Mouse (Mus musculus): Measurements from ENCODE around the gene Smco3. TPM values are rescaled to one million over a fixed set of nuclear protein-coding genes. Genes with fewer than 3 reads are reported as not detected.
"Not testable (repeated sequence)": the region's sequence is repeated elsewhere in the genome, so short reads cannot be mapped to it uniquely, and the experiment has no call there.

Gene Smco3
- total RNA-seq, 2 experiments from 2014 or later: 7.1 to 10.1 TPM

DNA sequence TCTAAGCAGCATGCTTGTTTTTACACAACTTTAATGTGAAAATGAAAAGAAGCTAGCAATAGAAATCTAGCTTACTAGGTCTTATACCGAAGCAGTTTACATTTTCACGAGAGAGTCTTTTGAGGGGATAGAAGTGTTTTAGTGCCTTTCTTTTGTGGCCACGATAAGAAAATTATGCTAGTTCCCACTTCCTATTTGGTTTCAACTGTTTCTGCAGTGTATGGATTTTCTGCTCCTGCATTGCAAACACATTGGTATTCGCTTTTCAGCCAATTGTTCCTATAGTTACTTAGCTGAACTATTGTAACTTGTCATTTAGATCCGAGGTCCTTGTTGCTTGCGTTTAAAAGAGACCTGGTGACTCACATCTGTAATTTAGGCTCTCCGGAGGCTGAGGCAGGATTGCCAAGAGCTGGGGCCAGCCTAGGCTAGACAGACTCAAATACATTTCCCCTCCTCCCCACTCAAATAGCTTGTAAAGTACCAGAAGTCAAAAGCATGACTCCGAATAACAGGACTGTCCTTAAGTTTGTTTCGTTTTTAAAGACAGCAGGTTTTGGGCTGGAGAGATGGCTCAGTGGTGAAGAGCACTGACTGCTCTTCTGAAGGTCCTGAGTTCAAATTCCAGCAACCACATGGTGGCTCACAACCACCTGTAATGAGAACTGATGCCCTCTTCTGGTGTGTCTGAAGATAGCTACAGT is 30.4 kb downstream of the Smco3 start:
- DNase-seq: no peak

DNA sequence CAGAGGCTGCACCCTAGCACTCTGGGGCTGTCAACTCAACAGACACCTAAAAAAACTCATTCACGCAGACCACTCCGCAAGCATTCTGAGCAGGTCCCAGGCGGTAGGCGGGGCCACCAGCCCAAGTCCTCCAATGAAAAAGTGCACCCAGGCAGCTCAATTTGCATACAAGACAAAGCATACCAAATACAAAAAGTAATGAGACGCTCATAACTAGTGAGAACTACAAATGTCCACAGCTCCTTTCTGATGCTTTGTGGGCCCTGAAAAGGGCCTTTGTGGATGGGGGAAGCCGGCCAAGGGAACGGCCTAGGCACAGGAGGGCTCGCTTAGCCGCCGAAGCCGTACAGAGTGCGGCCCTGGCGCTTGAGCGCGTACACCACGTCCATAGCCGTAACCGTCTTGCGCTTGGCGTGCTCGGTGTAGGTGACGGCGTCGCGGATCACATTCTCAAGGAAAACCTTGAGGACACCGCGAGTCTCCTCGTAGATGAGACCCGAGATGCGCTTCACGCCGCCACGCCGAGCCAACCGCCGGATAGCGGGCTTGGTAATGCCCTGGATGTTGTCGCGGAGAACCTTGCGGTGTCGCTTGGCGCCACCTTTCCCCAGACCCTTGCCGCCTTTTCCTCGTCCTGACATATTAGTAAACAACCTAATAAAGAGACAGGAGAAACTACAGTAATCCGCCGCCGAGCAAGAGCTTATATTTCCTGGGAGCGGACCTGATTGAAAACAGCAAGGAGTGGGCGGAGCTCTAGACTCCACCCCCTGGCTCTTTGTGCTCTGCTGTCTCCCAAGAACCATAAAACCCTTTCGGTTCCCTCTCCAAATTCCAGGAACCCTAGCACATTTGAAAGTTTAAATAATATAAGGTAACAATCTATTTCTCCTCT is 31.3 kb downstream of the Smco3 start, which contains the start of gene Hist4h4:
TSS of gene Hist4h4 (minus strand) at position 677 of the 895 bp plus-strand sequence.
- peak; percentile 94 to 97 for DNase-seq

DNA sequence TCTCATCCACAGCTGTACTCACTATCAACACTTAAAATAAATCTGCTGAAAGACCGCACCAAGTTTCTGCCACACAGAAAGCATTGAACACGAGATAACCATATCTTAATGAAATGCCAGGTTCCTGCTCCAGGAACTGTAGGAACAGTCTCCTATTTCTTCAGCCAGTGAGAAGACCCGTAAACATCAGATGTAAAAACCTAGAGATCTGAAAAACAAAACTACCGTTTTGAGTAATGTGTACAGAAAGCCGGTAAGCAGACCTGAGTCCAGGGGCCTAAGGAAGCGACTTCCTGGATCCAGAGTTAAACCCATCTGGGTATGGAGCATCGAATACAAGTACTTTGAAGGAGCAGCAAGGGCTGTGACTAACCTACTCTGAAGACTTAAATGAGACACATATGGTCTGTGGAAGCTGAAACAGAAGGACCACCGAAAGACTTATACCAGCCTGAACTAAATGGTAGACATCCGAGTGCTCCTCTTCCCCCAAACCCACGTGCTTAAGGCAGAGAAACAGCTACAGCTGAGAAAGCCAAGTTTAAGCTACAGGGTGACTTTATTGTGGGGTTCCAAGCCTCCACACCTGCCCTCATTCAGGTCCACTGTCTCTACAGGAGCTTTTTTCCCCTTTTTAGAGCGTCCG is 32.0 kb downstream of the Smco3 start:
- DNase-seq: no peak

DNA sequence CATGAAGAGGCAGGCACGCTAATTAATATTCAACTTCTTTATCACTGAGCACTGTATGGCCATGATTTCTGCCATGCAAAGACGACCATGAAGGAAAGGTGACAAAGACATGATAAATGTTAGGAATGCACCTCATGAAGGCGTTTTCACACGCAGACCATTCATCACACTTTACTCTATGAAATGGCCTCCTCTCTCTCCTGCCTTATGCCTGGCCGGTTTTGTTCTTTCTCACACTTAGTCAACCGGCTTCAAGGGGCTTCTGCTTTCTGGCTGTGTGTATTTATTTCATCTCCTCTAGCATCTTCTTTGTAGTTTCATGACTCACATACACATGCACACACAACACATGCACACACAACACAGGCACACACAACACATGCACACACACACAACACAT is 34.0 kb downstream of the Smco3 start:
- DNase-seq: no peak

DNA sequence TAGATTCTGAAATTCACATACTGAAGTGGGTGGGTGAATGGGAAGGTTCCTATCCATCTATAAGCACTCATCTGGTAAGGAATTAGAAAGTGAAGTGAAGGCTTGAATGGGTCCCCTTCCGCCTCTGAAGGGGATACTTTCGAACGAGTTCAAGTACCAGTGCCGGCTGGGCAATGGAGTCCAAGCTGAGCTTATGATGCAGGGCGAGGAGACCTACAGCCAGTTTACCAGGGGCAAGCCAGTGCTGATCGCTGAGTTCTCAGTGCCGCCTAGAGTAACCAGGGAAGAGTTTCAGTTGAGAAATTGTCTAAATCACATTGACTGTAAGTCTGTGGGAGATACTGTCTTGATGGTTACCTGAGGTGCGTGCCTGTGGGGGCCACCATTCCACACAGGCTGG is 34.5 kb downstream of the Smco3 start:
- no peak for DNase-seq

DNA sequence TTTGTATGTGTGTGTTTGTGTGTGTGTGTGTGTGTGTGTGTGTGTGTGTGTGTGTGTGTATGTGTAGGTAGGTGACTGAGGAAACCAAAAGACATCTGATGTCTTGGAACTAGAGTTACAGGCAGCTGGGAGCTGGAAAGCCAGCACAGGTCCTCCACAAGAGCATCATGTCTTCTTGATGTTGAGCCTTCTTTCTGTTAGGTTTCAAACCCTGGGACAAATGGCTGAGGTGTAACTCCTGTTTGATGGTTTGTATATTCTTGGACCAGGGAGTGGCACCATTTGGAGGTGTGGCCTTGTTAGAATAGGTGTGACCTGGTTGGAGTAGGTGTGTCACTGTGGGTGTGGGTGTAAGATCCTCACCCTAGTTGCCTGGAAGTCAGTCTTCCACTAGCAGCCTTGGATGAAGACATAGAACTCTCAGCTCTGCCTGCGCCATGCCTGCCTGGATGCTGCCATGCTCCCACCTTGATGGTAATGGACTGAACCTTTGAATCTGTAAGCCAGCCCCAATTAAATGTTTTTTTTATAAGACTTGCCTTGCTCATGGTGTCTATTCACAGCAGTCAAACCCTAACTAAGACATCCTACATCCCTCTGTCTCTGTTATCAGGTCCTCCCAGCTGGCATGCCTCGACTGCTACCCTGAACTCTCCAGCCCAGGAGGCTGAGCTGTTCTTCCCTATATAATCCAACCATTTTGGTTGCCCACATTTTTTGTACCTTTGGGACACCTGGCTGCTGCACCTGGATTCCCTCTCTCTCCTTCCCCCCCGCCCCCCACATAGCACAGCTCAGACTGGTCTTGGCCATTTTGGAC is 37.2 kb downstream of the Smco3 start:
- not testable (repeated sequence) for DNase-seq

DNA sequence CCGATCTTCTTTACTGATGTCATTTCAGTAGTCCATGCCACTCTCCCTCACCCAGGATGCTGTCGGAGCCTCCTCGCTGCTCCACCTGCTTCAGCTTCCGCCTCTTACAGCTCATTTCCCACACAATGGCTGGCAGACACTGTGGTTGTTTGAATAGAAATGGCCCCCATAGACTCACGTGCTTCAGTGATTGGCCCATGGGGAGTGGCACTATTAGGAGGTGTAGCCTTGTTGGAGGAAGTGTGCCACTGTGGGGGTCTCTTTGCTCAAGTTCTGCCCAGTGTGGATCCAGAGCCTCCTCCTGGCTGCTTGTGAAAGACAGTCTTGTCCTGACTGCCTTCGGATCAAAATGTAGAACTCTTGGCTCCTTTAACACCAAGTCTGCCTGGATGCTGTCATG is 39.4 kb downstream of the Smco3 start:
- DNase-seq: no peak

DNA sequence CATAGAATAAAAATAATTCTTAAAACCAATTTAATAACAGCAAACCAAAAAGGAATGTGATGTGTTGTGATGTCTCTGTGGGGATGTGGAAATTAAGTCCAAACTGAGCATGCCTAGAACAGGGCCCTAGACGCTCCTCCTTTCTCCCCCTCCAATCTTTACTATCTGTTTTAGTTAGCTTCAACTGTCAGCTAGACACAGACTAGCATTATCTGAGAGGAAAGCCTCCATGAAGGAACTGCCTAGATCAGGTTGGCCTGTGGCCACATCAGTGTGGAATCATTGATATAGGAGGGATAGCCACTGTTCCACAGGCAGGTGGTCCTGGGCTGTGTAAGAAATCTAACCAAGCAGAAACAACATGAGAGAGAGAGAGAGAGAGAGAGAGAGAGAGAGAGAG is 40.1 kb downstream of the Smco3 start:
- no peak for DNase-seq

DNA sequence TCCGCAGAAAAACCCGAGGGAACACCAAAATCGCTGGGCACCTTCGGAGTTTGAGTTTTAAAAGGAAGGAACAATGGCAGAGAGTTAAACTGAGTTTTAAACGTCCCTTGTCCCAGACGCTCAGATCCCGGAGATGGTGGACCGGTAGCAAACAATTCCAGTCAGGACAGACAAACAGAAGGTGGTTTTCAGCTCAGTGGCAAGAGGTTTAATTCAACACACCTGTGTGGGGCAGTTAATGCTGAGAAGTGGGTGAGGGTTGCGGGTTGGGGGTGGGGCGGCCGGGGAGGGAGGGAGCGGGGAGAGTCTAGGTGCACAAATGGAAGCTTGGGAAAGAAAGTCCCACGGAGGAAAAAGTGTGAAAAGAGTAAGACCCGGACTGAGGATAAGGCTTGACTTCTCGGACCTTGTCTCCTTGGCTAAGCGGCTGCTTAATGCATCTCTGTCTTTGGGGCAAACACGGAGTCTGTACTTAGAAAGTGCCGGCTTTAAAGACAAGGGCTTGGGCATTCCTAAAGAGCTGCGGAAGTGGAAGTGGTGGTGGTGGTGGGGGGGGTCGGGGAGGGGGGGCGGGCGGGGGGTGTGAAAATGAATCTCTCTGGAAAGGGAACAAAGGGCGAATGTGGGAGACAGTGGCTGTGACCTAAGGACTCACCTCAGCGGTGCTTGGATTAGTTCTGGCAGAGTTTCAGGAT is 41.3 kb downstream of the Smco3 start:
- no peak for DNase-seq

DNA sequence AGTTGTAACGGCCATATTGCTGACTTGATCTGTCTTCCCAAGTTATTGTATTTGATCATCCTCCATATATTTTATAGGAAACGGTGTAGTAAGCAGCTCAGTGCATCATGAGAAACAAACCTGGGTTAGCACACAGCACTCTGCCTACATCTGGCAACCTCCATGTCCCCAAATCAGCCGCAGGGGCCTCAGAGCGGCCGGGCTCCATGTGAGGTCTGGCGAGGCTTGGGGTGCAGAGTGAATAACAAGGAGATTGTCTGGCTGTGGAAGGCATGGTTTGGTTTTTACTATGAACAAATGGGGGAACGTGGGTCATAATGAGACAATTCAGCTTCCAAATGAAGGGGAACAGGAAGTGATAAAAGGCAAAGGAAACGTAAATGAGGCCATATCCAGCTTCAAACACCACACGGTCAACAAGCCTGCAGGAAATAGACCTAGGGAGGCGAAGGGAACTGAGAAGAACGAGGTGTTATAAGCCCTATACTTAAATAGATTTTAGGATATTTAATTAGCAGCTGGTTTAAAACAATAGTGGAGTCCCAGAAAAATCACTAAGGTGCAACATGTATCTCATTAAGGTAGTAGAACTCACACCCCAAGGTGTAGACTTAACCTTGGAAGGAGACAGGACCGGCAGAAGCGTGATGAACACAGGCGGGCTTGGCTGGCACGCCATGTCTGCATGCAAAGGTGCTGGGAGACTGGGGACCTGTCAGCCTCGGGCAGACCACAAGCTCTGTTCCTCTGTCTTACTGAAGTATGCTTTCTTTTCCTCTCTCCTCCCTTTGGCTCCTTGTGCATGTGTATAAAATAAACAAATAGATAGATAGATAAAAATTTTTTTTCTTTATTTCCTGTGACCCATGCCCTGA is 42.1 kb downstream of the Smco3 start:
- no peak for DNase-seq

DNA sequence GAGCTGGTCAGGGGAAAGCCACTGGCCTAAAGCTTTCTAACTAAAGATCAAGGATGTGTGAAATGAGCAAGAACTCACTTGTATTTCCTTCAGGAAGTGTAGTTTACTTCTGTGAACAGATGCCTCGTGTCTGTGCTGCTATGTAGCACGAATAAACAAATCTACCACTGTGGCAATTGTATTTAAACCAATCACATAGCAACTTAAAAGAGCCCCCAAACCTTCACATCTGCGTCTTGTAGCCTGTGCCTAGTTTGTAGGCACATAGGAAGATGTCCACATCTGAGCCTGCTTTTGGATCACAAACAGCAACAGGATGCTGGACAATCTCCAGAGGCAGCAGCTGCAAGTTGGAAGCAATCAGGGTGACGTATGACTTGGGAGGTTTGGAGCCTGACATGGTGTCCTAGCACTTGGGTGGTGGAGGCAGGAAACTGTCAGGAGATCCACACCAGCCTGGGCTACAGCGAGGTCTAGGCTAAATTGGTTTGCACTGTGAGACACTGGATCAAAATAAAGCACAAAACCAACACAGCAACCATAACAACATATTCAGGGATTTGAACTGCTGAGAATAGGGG is 45.8 kb downstream of the Smco3 start:
- no peak for DNase-seq

DNA sequence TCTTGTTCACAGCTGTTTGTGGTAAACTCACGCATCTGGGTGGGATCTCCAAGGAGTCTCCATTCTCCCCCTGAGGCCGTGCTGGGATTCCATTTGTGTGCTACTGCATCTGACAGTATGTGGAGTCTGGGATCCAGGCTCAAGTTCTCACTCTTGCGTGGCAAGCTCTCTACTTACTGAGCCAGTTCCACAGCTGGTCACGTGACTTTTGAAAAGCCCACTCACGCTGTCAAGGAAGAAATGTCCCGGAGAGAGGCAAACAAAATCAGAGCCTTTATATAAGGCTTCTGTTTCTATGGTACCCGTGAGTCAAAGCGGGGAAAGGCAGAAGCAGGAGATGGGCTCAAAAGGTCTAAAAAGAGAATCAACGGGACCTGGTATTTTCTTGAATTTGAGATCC is 52.5 kb downstream of the Smco3 start:
- DNase-seq: no peak

DNA sequence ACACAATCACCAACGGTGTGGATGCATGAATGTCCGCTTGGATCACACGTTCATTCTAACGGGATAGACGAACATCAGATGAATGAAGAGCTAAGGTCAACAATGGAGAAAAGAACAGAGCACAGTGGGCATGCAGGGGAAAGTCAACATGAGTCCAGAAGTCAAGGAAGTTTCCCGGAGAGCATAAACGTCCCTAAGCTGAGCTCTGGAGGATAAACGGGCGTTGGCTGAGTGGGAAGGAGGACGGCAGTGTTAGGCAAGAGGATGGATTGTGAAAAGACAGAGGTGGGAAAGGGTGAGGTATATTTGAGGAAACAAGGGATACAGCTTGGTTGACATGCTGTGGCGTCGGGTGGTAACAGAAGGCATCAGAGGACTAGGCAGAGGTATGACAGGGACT is 53.1 kb downstream of the Smco3 start:
- no peak for DNase-seq

DNA sequence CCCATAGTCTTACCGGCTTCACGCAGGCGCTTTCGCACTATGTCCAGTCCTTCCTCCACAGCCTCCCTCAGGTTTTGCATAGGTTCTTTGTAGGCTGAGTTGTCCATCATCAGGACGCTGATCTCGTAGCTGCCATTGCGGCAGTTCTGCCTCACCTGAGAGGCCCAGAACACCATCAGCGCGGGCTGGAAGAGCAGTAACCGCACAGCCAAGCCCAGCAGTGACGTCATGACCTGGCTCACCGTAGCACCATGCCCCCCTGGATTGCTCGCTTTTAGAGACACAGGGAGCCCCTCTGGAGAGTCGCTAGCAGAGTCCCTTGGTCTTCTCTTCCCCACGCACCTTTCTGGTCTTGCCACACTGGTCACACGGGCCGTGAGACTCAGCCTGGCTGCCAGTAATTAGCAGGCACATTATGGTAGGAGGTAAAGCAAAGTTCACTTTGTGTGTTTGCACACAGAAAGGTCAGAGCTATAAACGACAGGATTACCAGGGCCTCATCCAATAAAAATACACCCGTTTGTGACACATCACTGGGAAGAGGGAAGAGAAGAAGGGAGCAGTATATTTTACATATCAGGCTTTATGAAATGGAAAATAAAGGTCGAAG is 53.8 kb downstream of the Smco3 start, which contains the start of gene Gucy2c:
TSS of gene Gucy2c (minus strand) at position 389 of the 610 bp plus-strand sequence.
- DNase-seq: no peak

Small RNA genes within 50 kb of the gene (microRNA-seq; reads per million reads assigned to microRNA genes)
- 0 reads per million in 2 experiments for gene Gm44364

Other genes starting within 250 kb of the Smco3 start
- under 1 TPM; 0.17 to 0.25 TPM for gene Plbd1, start 173.5 kb downstream of the Smco3 start, total RNA-seq (2021)
- gene Gucy2c, start 53.7 kb downstream of the Smco3 start, total RNA-seq (2021): under 1 TPM; 0.48 to 0.60 TPM
- gene Hist4h4, start 31.0 kb downstream of the Smco3 start, total RNA-seq (2021): 10 to 100 TPM; 10.4 to 11.5 TPM
- 10 to 100 TPM; 74.5 to 81.9 TPM for gene H2afj, start 27.2 kb downstream of the Smco3 start, total RNA-seq (2021)
- gene BC049715, start 7.8 kb downstream of the Smco3 start, total RNA-seq (2021): 1 to 10 TPM; 4.2 to 6.0 TPM
- gene Wbp11, start 7.2 kb downstream of the Smco3 start, total RNA-seq (2021): 100 to 1,000 TPM; 119 to 130 TPM
- gene Art4, start 22.3 kb upstream of the Smco3 start, total RNA-seq (2021): not detected
- gene Mgp, start 40.4 kb upstream of the Smco3 start, total RNA-seq (2021): 10 to 100 TPM; 16.1 to 37.1 TPM
- gene Erp27, start 86.7 kb upstream of the Smco3 start, total RNA-seq (2021): 1 to 10 TPM in 1 of 2 experiments, under 1 TPM in 1; 0.80 to 1.1 TPM
- 1 to 10 TPM; 1.5 TPM for gene Pde6h, start 88.4 kb upstream of the Smco3 start, total RNA-seq (2021)
- 10 to 100 TPM in 1 of 2 experiments, 1 to 10 TPM in 1; 8.9 to 10.2 TPM for gene Arhgdib, start 106.4 kb upstream of the Smco3 start, total RNA-seq (2021)

Measured in layer of hippocampus, postnatal 36 days (tissue).